Mouse (Mus musculus) lung, postnatal 36 days (tissue): ENCODE results near the gene Capn9.

Experiments used
- DNase-seq: peaks from one replicate; pipeline ENCODE4 v3.0.0; 2022; ENCODE audit warnings: mixed read lengths

The Capn9 gene

GRCm38 (mm10) chr8:124572430-124572775, 3.5 kb upstream of the Capn9 start:
- no peak for DNase-seq

DNA sequence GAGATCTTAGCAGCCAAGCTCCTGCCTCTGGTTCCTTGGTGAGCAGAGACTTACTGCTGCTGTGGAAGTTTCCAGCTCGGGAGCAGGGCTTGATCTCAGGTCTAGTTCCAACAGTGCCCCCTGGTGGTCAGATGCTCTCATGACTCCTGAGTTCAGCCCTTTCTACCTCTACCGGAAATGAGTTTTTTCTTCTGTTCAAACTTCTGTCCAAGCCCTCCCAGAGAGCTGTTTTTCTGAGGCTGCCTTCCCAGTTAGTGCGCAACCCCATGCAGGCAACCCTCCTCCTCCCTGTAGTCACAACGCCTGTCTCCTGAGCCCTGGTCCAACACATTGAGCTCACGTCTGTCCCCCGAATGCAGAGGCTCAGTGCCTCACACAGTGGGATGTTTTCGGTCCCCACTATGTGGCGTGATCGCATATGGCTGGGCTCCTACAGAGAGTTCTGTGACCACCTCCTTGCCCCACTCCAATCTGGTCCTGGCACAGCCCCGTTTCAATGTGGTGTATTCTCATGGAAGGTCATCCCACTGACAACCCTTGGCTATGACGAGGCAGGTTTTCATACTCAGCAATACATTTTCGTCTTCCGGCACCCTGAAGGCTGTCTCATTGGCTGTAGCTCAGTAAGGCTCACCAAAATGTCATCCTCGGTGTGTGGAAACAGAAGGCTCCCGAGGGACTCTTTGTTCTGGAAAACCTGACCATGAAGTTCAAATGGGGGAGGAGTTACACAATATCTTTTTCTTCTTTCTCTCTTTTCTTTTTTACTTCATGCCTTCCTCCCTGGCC, 2.2 kb upstream of the Capn9 start:
- DNase-seq: peak; percentile 93

DNA sequence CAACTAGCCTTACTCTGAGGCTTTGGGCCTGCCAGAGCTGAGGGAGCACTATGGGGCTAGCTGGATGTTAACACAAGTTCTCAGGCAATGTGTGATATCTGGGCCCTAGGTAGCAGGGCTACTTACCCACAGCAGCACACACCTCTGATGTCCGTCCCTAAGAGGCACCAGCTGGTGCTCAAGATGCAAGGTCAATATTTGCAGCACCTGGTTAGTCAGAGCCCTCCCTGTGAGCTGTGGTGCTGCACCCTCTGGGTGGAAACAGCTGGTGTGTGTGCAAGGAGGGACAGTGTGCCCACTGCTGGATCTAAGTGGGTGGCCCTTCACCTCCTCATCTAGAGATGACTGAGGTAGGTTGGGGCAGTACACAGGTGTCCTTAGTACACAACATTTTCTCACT, 840 bp downstream of the Capn9 start:
- DNase-seq: peak; percentile 32

GRCm38 (mm10) chr8:124585718-124586425, 10.0 kb downstream of the Capn9 start:
- peak; percentile 36 for DNase-seq

DNA sequence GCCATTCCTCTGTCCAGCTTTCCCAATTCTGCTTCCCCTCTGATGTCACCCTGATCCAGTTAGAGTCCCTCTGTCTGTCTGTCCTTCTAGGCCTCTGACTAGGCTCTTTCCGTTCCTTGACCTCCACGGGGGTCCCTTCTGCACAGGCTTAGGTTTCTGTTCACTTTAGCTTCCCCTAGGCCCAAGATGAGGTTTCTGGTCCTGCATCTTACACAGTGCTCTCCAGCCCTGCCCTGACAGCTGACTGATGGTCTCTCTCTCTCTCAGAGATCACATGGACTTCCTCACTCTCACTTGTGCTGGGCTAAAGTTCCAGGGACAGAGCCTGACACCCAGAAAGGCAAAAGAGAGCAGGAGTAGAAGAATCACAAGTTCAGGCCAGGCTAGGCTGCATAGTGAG, 10.6 kb downstream of the Capn9 start:
- DNase-seq: peak; percentile 10

DNA sequence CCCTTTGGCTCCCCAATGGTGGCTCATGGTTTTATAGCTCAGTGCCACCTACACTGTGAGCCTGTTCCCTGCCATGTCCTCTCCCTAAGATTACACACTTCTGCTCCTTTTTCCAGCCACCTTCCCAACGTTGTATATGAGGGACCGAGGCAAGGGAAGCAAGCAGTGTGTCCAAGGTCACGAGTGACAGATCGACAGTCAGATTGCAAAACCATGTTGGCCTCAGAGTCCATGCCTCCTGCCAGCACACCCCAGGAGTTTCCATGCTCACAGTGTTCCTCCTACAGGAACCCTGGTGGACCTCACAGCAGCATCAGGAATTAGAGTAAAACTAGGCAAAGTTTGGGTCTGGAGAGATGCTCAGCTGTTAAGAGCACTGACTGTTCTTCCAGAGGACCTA, 13.5 kb downstream of the Capn9 start:
- DNase-seq: no peak

GRCm38 (mm10) chr8:124604066-124604465, 28.2 kb downstream of the Capn9 start:
- DNase-seq: no peak

- peak; percentile 6 for DNase-seq
Observed at GRCm38 (mm10) chr8:124608239-124608971, 32.5 kb downstream of the Capn9 start.

DNA sequence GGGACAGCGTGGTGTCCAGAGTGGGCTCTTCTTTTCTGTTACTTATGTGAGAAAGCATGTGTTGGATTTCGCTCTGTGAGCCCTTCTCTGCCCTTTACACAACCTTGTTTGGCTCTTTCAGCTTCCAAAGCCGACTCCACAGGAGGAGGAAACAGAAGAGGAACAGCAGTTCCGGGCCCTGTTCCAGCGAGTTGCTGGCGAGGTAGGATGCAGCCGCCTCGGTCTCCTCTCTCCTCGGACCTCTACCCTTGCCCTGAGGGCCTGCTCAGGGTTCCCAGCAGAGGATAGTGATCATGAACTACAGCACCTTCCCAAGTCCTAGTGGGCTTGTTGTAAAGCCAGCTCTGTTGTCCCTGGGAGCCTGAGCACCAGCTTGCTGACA, 33.1 kb downstream of the Capn9 start:
- DNase-seq: no peak

GRCm38 (mm10) chr8:124614325-124614724, 38.4 kb downstream of the Capn9 start:
- DNase-seq: no peak

GRCm38 (mm10) chr8:124617266-124617869, 41.5 kb downstream of the Capn9 start:
- DNase-seq: peak; percentile 87

GRCm38 (mm10) chr8:124618252-124618651, 42.3 kb downstream of the Capn9 start:
- peak; percentile 58 for DNase-seq

GRCm38 (mm10) chr8:124621255-124621654, 45.3 kb downstream of the Capn9 start:
- no peak for DNase-seq

GRCm38 (mm10) chr8:124626251-124626650, 50.3 kb downstream of the Capn9 start:
- no peak for DNase-seq

- DNase-seq: peak; percentile 59
Observed at GRCm38 (mm10) chr8:124630489-124630888, 54.6 kb downstream of the Capn9 start.

GRCm38 (mm10) chr8:124630891-124631290, 55.0 kb downstream of the Capn9 start:
- DNase-seq: no peak

DNA sequence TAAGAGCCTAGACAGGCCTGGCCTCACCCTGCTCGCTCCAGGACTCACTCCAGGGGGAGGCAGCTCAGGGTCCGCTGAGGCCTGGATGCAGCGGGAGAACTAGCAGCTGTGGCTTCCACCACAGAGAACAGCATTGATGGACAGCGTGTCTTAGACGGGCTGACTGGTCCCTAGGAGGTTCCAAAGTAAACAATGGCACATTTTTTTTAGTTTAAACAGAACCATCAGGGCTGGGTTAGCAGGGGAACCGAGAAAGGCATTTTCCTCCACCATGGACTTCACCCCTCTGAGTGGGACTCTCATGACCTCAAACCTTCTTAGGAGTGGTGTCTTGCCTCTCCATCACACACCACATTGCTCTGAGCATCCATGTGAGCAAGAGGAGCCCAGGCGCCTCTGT, 56.1 kb downstream of the Capn9 start:
- peak; percentile 32 for DNase-seq

DNA sequence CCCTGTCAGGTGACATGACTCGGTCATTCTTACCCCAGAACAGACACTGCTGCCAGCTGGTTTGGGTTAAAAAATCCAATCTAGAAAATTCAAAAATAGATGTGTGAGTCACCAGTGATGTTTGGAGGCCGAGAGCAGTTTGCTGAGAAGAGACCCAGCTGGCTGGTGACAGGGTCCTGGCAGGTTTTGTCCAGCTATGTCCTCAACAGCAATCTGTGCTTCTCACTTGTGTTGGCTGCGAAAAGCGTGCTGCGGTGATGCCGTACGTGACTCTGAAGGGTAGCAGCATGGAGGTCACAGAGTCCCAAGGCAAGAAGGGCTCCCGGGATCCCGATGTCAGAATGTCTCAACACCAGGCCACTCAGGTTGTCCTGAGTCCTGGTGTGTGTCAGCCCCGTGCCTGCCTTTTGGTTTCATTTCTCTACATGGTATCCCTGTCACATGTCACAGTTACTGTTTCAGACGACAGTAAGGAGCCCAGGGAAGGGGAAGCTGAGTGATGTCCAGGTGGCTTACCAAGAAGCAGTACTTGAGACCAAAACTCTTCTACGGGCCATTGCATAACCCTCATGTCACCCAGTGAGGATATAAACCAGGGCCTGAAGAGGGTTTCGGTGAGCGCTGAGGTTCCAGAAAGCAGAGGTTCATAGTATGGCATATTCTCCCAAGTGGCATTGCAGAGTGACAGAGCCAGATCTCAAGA, 57.2 kb downstream of the Capn9 start:
- peak; percentile 74 for DNase-seq

DNA sequence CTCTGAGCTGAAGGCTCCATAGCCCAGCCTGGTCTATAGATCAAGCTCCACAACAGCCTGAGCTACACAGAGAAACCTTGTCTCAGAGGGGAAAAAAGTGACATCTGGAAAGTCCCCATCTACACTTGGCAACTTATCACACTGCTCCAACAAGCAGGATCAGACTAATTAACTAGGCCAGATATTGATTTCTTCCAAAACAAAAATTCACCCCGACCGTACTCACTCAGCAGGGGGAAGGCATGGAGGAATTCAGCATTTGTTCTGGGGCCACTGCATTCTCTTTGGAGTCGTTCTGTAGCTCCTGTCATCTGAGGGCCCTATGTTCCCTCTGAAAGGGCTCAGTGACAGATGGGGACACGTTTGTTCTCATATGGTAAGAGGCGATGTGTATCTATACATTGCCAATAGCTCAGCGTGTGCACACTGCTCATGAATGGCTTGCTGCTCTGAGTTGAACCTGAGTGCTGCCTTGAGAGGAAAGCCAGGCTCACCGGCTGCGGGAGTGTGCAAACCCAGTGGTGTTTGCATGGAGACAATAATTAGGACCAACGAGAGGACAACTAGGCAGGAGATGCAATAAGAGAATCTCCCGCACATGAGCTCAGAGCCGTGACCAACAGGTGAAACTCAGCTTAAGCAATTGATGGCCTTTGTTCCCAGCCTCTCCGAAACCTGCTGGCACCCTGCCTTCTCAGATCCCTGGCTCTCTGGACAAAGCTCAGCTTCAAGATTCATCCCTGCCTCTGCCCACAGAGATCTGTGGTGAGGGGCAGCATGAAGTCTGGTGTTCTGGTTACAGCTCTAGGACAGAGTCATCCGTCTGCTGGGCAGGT, 58.7 kb downstream of the Capn9 start:
- no peak for DNase-seq

DNA sequence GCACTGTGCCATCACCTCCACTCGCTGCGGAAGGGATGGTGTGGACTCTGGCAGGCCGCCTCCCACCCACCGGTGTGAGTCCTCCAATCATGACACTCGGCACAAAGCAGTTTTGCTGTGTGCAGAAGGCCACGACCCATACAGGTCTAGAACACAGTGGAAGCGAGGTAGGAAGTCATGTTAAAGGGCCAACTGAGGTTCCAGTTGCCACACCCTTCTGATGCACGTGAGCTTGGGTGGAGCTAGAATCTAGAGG, 59.3 kb downstream of the Capn9 start:
- DNase-seq: no peak

GRCm38 (mm10) chr8:124641599-124641998, 65.7 kb downstream of the Capn9 start:
- no peak for DNase-seq
